Mouse (Mus musculus) large intestine, adult 2 months (tissue): ENCODE measurements around the gene Tardbp. TPM values are rescaled to one million over a fixed set of nuclear protein-coding genes. Genes with fewer than 3 reads are reported as not detected.

Source experiments
- DNase-seq: peaks from one replicate; pipeline ENCODE4 v3.0.0-alpha.2; 2012; ENCODE audit warnings: low read depth, low spot score
- whole genome bisulfite sequencing: fragments of 180-500 bp; shearing (Covaris S2); methylation state at CpG from one replicate; pipeline ENCODE4 v1.1.7; 2018; 5-methylcytosine and 5-hydroxymethylcytosine counted together
- polyA plus RNA-seq: library from polyadenylated mRNA; depleted of rRNA; stranded (reverse); fragments of >200 nt; gene quantifications from 2 replicates; pipeline ENCODE4 v1.2.3, GENCODE M21; 2012

The Tardbp gene
- polyA plus RNA-seq, 1 experiment: 76.3 TPM

DNA sequence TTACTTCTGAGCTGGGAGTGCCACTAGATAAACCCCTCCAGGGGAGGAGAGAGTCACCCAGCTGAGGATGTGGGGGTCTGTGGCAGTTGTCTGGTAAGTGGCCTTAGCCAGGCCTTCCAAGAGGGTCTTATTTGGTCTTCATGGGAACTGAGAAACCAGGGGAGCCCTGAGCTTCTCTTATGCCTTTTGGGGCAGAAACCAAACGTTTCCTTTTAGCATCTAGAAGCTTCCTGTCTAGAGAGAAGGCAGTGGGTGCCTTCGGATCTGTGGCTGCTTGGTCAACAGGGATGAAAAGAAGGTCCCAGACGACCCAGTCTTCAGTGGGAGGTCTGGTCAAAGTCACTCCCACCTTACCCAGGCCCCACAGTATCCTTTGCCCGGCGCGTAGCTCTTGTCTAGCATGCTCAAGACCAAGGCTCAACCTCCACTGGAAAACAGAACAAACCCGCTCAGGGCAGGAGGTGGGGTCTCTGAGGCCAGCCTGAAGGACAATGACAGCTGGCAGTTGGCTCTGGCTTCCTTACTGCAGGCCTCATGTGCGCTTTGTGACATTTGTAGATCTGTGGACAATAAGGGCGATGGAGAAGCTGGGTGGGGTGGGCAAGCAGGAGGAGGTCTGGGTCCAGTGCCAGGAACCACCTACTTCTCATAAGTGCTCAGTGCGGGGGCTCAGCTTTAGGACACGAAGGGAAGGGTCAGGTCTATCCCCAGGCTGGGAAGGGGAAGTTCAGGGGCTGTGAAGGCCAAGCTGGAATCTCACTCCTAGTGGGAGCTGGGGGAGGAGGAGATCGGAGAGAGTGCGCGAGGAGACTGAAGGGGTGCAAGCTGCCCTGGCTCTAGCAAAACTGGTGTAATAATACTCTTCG is 16.7 kb upstream of the Tardbp start, which contains the start of gene Gm572:
Gene Gm572, plus strand, starts transcription at position 27 of the 866 bp plus-strand sequence.
- 40% methylated on average over 15 of the region's 15 CpGs for WGBS
- DNase-seq: no peak

GRCm38 (mm10) chr4:148641121-148641520 is 14.3 kb upstream of the Tardbp start:
- DNase-seq: no peak
- 81% methylated on average over 5 of the region's 5 CpGs for WGBS

DNA sequence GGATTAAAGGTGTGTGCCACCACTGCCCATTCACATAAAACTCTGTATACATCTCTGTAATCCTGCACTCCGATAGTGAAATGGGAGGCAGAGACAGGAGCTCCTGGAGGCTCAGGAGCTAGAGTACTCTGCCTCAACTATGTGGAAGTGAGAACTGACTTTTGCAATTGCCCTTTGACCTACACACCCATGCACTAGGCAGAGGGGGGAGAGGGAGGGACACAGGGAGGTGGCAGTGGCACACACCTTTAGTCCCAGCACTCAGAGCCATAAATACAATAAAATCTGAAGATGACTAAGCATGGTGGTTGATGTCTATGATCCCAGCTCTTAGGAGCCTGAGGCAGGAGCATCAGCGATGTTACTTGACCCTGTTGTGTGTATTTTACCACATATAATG is 12.6 kb upstream of the Tardbp start:
- peak; percentile 73 for DNase-seq
- WGBS: 26% methylated on average over 2 of the region's 2 CpGs

GRCm38 (mm10) chr4:148638302-148638701 is 11.5 kb upstream of the Tardbp start:
- WGBS: 37% methylated on average over 9 of the region's 9 CpGs
- DNase-seq: no peak

DNA sequence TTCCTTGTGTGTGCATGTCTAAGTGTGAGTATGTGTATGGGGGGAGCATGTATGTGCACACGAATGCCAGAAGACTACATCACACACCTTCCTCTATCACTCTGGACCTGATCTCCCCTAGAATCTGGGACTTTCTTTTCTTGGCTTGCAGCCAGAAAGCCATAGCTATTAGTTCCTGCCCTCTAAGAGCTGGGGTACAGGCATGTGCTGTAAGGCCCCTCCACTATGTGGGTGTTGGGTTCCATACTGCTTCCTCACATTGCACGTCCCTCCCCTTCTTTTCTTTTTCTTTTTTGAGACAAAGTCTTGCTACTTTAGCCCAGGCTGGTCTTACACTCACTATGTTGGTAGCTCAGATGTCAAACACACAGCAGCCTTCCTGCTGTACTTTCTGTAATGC is 8.5 kb upstream of the Tardbp start:
- no peak for DNase-seq
- WGBS: 74% methylated on average over 2 of the region's 2 CpGs

GRCm38 (mm10) chr4:148633395-148634061 is 6.7 kb upstream of the Tardbp start:
- WGBS: 39% methylated on average over 2 of the region's 2 CpGs

GRCm38 (mm10) chr4:148632013-148632692 is 5.3 kb upstream of the Tardbp start:
- no peak for DNase-seq
- 65% methylated on average over 3 of the region's 3 CpGs for WGBS

More at GRCm38 (mm10) chr4:148633395-148634061, 6.7 kb upstream of the Tardbp start:
- DNase-seq: no peak

GRCm38 (mm10) chr4:148627246-148627645 is 427 bp upstream of the Tardbp start:
- WGBS: 63% methylated on average over 3 of the region's 3 CpGs
- no peak for DNase-seq

DNA sequence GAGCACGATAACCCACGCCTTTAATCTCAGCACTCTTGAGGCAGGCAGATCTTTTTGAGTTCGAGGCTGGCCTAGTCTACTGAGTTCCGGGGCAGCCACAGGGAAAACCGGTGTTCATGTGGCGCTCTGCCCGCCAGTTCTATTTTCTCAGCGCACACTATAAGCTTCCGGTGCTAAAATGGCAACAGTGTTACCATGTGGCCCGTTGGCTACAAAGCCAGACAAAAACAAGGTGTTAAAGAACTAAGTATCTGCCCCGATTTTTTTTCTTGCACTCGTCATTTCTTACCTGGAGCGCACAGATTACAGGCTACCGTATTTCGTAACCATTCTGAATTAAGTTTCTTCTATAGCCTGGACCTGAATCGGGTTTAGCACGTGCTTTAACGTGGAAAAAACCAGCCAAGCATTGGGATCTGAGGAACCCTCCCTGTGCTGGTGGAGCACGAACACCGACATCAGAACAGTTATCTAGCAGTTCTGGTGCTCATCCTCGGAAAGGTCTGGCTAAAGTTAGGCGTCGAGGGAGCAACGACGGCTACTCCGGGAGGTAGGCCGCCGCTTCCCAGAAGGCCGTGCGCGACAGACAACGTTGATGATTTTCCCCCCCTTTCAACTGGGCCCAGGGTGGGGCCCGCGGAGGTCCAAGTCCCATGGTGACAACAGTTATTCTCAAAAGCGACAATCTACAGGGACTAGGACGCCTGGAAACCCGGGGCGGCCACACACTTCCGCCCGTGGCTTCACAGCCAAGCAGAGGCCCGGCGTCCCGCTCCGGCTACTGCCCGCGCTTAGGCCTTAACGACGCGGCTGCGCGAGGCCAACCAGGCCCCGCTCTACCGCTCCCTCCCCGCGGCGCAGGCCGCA is 830 bp downstream of the Tardbp start:
- 1% methylated on average over 57 of the region's 57 CpGs for WGBS
- no peak for DNase-seq

DNA sequence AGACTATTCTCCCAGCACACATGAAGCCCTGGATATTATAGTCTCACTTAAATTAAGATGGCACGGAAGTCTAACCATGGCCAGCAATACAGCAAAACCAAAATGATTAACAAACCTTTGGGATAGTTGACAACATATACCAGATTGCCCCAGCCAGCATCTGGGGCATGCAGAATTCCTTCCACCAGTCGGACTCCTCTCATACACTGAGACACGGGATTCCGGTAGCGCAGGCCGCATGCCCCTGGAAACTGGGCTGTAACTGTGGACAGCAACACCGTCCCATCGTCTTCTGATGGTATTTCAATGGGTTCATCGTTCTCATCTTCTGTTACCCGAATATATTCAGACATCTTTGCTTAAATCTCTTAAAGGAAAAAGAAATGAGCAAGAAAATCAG is 1.8 kb downstream of the Tardbp start:
- 57% methylated on average over 10 of the region's 10 CpGs for WGBS
- DNase-seq: no peak

GRCm38 (mm10) chr4:148623609-148624008 is 3.2 kb downstream of the Tardbp start:
- WGBS: 44% methylated on average over 4 of the region's 4 CpGs
- DNase-seq: no peak

- peak; percentile 58 for DNase-seq
- WGBS: 41% methylated on average over 4 of the region's 4 CpGs
Measured at GRCm38 (mm10) chr4:148622485-148622884, 4.3 kb downstream of the Tardbp start.

DNA sequence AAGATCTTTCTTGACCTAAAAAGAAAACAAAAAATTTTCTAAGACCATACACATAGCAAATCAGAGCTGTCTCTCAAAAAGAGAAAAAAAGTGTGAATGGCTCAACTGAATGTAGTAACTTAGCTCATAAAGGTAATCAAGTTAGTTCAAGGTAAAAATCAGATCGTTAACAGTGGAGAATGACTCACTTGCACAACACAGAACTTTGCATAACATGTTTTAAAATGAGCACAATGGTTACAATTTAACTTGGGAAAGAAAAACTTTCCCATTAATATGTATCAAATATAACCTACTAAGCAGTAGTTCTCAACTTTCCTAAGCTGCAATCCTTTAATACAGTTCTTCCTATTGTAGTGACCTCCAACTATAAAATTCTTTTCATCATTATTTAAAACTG is 6.1 kb downstream of the Tardbp start:
- DNase-seq: no peak
- WGBS: 36% methylated on average over 1 of the region's 1 CpGs

- DNase-seq: no peak
- WGBS: 33% methylated on average over 1 of the region's 1 CpGs
Measured at GRCm38 (mm10) chr4:148619805-148620204, 7.0 kb downstream of the Tardbp start.

DNA sequence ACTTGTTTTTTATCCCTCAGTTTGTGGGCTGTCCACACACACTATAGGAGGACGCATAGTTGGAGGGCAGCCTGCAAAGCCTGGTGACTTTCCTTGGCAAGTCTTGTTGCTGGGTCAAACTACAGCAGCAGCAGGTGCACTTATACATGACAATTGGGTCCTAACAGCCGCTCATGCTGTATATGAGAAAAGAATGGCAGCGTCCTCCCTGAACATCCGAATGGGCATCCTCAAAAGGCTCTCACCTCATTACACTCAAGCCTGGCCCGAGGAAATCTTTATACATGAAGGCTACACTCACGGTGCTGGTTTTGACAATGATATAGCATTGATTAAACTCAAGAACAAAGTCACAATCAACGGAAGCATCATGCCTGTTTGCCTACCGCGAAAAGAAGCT is 13.1 kb downstream of the Tardbp start:
- no peak for DNase-seq
- WGBS: 86% methylated on average over 9 of the region's 9 CpGs

- WGBS: 65% methylated on average over 4 of the region's 4 CpGs
- no peak for DNase-seq
Measured at GRCm38 (mm10) chr4:148612557-148612956, 14.3 kb downstream of the Tardbp start.

- 57% methylated on average over 5 of the region's 5 CpGs for WGBS
- no peak for DNase-seq
Measured at GRCm38 (mm10) chr4:148610631-148611364, 16.0 kb downstream of the Tardbp start.

DNA sequence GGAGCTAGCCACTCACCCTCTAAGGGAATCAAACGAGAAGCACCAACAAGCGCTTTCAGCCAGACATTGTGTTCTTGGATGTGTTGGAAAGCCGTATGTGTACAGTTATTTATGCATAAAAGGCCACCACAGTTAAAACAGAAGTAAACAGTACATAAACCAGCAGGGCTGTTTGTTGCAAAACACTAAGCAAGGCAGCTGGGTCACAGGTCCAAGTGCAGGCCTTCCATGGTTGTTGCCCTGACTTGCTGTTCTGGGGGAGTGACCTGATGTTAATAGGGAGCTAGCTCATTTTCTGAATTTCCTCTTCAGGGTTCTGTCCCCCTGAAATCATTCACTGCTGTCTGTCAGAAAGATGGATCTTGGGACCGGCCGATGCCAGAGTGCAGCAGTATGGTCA is 17.0 kb downstream of the Tardbp start:
- DNase-seq: no peak
- 74% methylated on average over 5 of the region's 5 CpGs for WGBS

- DNase-seq: no peak
- 10% methylated on average over 5 of the region's 5 CpGs for WGBS
Measured at GRCm38 (mm10) chr4:148607758-148608157, 19.1 kb downstream of the Tardbp start.
